ENCODE assay signal across 8 mouse cellular contexts in the genomic region with DNA sequence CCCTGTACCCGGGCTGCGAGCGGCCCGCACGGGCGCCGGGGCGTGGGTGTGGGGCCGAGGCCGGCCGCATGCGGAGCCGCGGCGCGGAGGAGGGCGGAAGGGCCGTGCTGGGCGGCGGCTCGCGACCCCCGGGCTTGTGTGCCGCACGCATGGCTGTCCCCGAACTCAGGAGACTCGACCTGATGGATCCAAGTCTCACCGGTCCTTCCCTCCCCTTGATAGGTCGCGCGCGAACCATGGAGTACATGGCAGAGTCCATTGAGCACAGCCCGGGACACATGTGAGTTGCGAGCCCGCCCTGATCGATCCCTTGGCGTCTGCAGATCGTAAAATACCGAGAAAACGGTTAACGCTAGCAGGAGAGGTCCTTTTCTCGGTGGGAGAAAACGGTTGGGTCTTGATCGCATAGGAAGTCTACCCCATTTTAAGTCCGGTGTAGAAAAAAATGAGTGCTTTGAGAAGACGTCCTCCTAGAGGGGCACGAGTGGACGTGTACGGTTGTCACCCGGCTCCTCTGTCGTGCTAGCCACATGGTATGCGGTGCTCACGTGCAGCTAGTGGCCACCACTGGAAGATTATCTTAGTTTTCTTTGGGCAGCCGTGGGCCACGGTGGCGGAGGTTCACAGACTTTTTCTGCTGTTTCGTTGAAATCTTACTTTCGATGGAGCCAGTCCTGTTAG. TPM values are rescaled to one million over a fixed set of nuclear protein-coding genes. Genes with fewer than 3 reads are reported as not detected.
DNase-seq lines count a peak whose midpoint lies in the region; ATAC-seq lines count a peak whose summit lies in the region.

No protein-coding gene starts in this region.

- no peaks in the 10 kb centered on the region for H3K9me3 ChIP-seq in forebrain, embryonic 13.5 days (replicated peaks)
- H3K9me3 ChIP-seq in hindbrain, embryonic 11.5 days (ENCODE audit: control insufficient read depth, low read length), result no peaks in the 10 kb centered on the region

- H3K4me1 ChIP-seq in forebrain, embryonic 13.5 days, result peaks cover 21% of the 10 kb centered on the region
- H3K4me1 ChIP-seq in hindbrain, embryonic 11.5 days (replicated peaks; ENCODE audit: control insufficient read depth, insufficient read depth, low read length), result no peaks in the 10 kb centered on the region

- WGBS in forebrain, embryonic 13.5 days, result under 1% methylated on average over 57 of the region's 58 CpGs
- under 1% methylated on average over 53 of the region's 58 CpGs for WGBS in hindbrain, embryonic 11.5 days

- peak overlapping the region; percentile 82 for H3K27ac ChIP-seq in forebrain, embryonic 13.5 days
- H3K27ac ChIP-seq in hindbrain, embryonic 11.5 days (ENCODE audit: low read depth, low read length), result peak overlapping the region; percentile 88

- peak; percentile 8 for DNase-seq in gastrocnemius, adult 18-20 months (ENCODE audit: low spot score)
- DNase-seq in gastrocnemius, adult 8-10 months (ENCODE audit: low spot score in 2 of 2), result no peak
- peak; percentile 42 for DNase-seq in c-Kit-negative CD71-positive TER-119-positive erythroid progenitor cells, embryonic 14.5 days (ENCODE audit: low read depth, low spot score)
- DNase-seq in hindbrain, embryonic 11.5 days (ENCODE audit: low spot score), result peak; percentile 74
- DNase-seq in layer of hippocampus, postnatal 14 days (ENCODE audit: low spot score in 2 of 2), result peak; percentile 17 to 29
- DNase-seq in lung, postnatal 14 days, result peak; percentile 39
- peak; percentile 53 to 56 for DNase-seq in right cerebral cortex, postnatal 10 days (ENCODE audit: low spot score in 2 of 2)

- H3K27me3 ChIP-seq in forebrain, embryonic 13.5 days, result no peaks in the 10 kb centered on the region
- H3K27me3 ChIP-seq in hindbrain, embryonic 11.5 days (ENCODE audit: control insufficient read depth, insufficient read depth, low read length), result no peaks in the 10 kb centered on the region

- ATAC-seq in forebrain, embryonic 13.5 days, result peak; percentile 87
- peak; percentile 90 for ATAC-seq in hindbrain, embryonic 11.5 days (ENCODE audit: low FRiP score)

- peak overlapping the region; percentile 87 for H3K9ac ChIP-seq in forebrain, embryonic 13.5 days
- H3K9ac ChIP-seq in hindbrain, embryonic 11.5 days (ENCODE audit: low read depth, low read length), result peak overlapping the region; percentile 94

- H3K36me3 ChIP-seq in forebrain, embryonic 13.5 days (ENCODE audit: poor library complexity, severe bottlenecking), result 0 out of 2 replicates have a peak, but pooled peaks cover 9% of the 10 kb centered on the region
- H3K36me3 ChIP-seq in hindbrain, embryonic 11.5 days (ENCODE audit: control insufficient read depth, insufficient read depth, low read length), result no peaks in the 10 kb centered on the region

- H3K4me2 ChIP-seq in forebrain, embryonic 13.5 days, result peak overlapping the region; percentile 94
- peak overlapping the region; percentile 69 for H3K4me2 ChIP-seq in hindbrain, embryonic 11.5 days (replicated peaks; ENCODE audit: low read depth, low read length)

- H3K4me3 ChIP-seq in forebrain, embryonic 13.5 days, result peak overlapping the region; percentile 86
- H3K4me3 ChIP-seq in hindbrain, embryonic 11.5 days (ENCODE audit: low read depth, low read length), result peak overlapping the region; percentile 94

RNA-seq across cellular contexts. Expression of a gene that starts 0.5 kb away (rescaled TPM):
- 10 to 100 TPM; 30.1 to 31.3 TPM for total RNA-seq in gastrocnemius, adult 18-20 months (2021)
- 10 to 100 TPM; 27.2 to 37.7 (median 34.8) TPM for total RNA-seq in gastrocnemius, adult 8-10 months (2022)
- polyA plus RNA-seq in forebrain, embryonic 13.5 days (2015; fragmentation: Nextera tagmentation; extraction: Ambion mirVana), result 113 and 126 TPM in 2 replicates
- 139 and 144 TPM in 2 replicates for polyA plus RNA-seq in hindbrain, embryonic 11.5 days (2014; fragmentation: Nextera tagmentation; extraction: Ambion mirVana)
- 10 to 100 TPM; 40.3 to 46.0 TPM for total RNA-seq in layer of hippocampus, postnatal 14 days (2021)

Comparison
In these comparisons a context has a peak if more than half of its experiments do, and no peak if none do; other contexts are left out.
1. DNase-seq: peak in gastrocnemius, adult 18-20 months (single experiment), c-Kit-negative CD71-positive TER-119-positive erythroid progenitor cells, embryonic 14.5 days (single experiment), hindbrain, embryonic 11.5 days (single experiment), layer of hippocampus, postnatal 14 days (2 of 2), lung, postnatal 14 days (single experiment) and right cerebral cortex, postnatal 10 days (2 of 2); none in gastrocnemius, adult 8-10 months (0 of 2).